Mouse (Mus musculus) cerebellum, adult 18-20 months (tissue): ENCODE results near the gene Rusc2.
A peak's percentile ranks its signal among the peaks of the same experiment; 100 is the strongest.

Experiments used
- DNase-seq, 2 experiments: peaks; one replicate each; pipeline ENCODE4 v3.0.0; 2021

Gene Rusc2

GRCm38 (mm10) chr4:43447251-43447650 lies 65.5 kb downstream of the Rusc2 start:
- DNase-seq: peak in 1 of 2 experiments; percentile 20

DNA sequence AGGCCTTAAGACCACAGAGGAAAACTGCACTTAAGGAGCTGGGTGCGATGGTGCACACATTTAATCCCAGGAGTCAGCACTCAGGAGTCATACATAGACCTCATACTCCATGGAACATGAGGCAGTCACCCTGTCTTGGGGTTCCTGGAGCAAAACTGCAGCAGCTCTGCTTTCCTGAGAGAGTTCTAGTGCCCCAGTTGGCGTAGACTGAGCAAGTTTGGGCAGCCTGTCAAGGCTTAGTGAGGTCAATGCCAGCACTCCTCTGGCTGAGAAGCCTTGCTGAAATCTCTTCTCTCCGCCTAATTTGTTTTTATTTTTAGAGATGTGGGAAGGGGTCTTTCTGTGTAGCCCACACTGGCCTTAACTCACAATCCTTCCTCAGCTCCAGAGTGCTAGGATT lies 66.8 kb downstream of the Rusc2 start:
- DNase-seq: no peak

- DNase-seq: no peak
Observed at GRCm38 (mm10) chr4:43452315-43452714, 70.5 kb downstream of the Rusc2 start.

DNA sequence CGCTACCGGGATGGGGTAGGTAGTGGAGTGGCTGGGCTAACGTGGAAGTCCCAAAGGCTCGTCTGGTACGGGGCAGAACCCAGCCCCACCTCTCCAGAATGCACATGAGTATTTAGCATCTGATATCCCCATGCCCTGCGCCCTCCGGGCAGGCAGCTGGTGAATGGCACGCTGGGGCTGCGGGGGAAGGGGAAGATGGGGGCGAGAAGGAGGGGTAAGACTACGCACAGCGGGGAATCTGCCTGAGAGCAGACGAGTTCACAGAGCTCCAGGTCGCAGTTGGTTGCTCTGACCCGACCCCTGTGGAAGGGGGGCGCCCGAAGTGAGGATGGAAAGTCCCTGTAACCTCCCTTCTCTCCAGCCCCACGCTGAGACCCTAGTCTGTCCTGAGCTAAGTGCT lies 71.6 kb downstream of the Rusc2 start:
- DNase-seq: no peak

DNA sequence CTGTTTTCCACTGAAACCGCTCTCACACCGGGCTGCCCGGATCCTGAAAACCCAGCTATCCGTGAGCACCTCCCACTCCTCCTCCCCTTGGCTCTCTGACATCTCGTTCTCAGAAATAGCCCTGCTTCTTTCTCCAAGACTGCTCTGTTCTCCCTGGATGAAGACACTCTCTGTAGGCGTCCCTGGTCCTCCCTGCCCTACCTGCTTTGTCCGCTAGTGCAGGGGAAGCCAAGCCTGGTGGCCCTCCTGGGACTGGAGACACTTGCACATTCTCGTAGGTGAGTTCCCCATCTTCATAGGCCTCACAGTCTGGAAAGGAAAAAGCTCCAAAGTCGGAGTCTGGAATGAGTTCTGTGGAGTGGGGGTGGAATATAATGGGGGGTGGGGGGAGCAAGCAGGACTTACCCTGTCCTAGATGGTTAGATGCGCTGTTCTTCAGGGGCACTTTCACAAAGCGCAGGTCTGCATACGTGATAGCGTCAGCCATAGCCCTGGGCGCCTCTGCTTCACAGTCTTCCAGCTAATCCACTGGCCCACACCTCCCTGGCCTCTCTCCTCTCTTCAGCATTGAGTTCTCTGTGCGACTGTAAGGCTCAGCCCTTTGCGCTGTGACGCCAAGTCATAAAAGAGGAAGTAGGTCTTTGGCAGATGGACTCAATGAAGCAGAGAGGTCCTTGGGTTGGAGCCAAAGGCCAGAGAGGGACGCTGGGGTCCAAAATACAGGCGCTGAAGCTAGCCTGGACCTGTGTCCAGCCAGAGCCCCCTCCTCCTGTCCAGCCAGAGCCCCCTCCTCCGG lies 72.5 kb downstream of the Rusc2 start, which contains the start of gene Cd72:
Cd72 (minus strand) TSS at position 588 of the 796 bp plus-strand sequence.
- no peak for DNase-seq

DNA sequence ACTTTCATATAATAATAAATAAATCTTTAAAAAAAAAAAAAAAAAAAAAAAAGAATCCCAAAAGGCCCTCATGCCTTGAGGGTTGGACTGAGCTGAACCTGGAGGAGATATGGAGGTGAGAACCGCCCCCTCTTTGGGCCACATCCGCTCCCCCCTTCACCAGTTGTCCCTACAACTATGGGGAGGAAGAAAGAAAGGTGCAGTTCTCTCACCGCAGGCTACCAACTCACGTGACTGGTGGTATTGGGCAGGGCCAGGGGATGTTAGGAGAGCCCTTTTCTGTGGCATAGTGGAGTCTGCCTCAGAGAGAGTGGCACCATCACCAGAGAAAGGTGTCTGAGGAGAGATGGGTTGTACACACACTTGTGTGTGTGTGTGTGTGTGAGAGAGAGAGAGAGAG lies 74.7 kb downstream of the Rusc2 start:
- DNase-seq: no peak

GRCm38 (mm10) chr4:43457124-43457523 lies 75.3 kb downstream of the Rusc2 start:
- DNase-seq: no peak

DNA sequence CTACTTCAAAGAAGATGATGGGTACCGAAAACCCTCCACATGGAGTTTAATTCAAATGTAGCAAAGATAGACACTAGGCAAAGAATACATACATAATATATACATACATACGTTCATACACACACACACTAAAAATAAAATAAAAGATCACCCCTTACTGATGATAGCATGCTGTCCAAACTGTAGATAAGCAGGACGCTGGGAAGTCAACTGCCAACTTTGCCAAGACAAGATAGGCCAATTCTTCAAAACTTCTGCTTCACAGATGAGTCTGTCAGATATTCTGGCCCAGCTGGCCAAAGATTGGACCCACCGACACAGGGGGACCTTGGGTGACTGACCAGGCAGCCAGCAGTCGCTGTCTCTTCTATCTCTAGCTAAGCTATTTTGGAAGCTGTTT lies 81.3 kb downstream of the Rusc2 start:
- DNase-seq: no peak

- no peak for DNase-seq
Observed at GRCm38 (mm10) chr4:43465935-43466334, 84.2 kb downstream of the Rusc2 start.

DNA sequence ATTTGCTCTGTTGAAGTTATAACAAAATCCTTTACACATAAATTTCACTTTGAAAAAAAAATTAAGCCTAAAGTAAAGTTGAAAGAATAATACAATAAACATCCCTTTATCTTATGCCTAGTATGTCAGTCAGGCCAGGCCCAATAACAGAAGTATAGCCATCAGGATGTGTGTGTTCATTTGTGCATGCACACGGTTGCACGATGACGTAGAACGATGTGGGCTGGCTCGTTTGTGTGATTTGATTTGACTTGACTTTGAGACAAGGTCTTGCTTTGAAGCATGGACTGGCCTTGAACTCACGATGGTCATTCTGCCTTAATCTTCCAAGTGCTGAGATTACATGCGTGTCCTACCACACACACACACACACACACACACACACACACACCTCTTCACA lies 85.1 kb downstream of the Rusc2 start:
- no peak for DNase-seq

- no peak for DNase-seq
Observed at GRCm38 (mm10) chr4:43470301-43470700, 88.5 kb downstream of the Rusc2 start.

GRCm38 (mm10) chr4:43473636-43474035 lies 91.9 kb downstream of the Rusc2 start:
- DNase-seq: no peak

DNA sequence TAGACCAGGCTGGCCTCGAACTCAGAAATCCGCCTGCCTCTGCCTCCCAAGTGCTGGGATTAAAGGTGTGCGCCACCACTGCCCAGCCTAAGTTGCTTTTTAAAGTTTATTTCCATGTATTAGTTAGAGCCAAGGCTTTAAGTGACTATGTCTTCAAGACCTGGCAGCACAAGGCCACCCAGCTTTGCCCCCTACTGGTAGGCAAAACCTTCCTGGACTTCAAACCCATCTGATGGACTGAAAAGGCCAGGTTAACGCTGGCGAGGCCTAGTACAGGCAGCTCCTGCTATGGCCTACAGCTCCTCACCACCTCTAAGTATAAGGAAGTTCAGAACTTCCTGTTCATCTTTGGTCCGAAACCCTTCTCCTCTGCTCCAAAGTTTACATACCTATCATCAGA lies 94.8 kb downstream of the Rusc2 start:
- no peak for DNase-seq
